Mouse (Mus musculus) adrenal gland, postnatal 4 days (tissue): ENCODE data around the gene Tmem184b. TPM values are rescaled to one million over a fixed set of nuclear protein-coding genes. Genes with fewer than 3 reads are reported as not detected.

Experiments used
- DNase-seq, 2 experiments: peaks; one replicate each; pipeline ENCODE4 v3.0.0; 2021 to 2022; ENCODE audit warnings: low spot score in 2 of 2, mixed read lengths in 2 of 2
- total RNA-seq, 2 experiments: library from RNA; stranded (reverse); gene quantifications; 2 replicates each; pipeline ENCODE4 v1.2.3; 2021

Tmem184b gene
- total RNA-seq, 2 experiments from 2014 or later, result 45.7 to 47.4 TPM

DNA sequence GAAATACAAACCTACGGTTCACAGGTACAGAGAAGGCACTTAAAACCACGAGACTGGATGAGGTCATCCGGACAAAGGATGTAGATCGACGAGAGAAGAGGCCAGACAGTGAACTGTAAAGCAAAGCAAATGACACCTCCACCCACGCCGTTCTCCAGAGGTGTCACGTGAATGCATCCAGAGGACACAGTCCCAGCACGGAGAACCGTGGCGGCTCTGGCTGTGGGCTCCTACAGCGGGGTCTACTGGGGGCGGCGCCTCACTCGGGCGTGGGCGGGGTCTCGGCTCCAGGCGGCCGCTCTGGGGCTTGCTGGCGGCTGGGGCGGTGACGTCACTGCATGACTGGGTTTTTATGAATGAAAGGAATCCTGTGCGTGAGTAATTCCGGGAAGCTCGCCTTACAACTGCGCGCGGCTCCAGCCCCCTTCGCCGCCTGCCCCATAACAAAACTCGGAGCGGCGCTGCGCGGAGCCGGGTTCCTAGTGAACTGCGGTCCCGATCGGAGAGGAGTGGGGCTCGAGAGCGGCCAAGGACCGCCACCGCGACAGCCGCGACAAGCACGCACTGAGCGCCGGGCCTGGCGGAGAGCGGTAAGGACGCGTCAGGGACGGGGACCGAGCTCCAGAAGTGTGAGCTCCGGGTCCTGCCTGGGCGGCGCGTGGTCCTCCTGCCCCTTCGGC is 56.1 kb downstream of the Tmem184b start:
- peak; percentile 65 for DNase-seq

DNA sequence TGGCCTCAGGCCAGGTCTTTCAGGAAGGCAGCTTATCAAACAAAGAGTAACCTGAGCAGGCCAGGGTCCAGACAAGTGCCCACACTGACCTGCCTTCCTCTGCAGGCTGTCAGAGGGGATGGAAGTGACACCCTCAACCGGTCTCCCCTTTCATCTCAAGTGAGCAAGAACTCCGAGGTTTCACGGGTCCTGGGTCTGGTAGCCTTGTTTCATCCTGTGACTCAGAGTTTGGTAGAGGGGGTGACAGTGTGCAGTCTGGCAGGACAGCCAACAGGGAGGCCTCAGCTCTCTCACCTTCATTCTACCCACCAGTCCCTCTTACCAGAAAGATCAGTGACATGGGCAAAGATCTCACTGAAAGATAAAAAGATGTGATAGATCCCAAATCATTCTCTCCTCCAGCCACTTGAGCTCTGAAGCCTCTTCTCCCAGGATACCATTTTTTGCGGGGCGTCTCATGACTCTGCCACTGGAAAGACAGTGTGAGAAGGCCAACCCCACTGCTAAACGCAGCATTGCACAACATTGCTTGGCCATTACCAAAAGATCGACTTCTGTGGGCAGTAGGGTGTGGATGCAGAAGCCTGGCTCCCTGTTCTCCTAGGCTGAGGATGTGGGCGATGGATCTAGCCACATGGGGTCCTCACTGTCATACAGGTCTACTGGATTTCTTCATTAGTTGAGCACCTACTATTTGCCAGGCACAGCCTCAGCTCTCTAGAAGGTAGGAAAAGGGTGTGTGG is 57.1 kb downstream of the Tmem184b start, which contains the start of gene Maff:
Gene Maff, plus strand, starts transcription at position 571 of the 743 bp plus-strand sequence.
- no peak for DNase-seq

DNA sequence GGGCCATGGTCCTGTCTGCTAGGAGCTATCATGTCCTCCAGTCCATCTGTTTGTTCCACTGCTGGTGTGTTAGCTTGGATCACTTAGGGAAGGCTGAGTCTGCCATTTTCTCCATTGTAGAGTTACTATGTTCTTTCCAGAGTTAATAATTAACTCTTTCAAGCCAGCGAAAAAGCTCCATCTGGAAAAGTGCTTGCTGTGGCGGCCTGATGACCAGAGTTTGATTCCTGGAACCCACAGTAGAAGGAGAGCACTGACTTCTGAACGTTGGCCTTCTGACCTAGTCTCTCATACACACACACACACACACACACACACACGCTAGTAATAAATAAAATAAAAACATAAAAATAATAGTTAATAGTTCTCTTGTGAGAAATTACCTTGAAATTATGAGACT is 58.7 kb downstream of the Tmem184b start:
- no peak for DNase-seq

DNA sequence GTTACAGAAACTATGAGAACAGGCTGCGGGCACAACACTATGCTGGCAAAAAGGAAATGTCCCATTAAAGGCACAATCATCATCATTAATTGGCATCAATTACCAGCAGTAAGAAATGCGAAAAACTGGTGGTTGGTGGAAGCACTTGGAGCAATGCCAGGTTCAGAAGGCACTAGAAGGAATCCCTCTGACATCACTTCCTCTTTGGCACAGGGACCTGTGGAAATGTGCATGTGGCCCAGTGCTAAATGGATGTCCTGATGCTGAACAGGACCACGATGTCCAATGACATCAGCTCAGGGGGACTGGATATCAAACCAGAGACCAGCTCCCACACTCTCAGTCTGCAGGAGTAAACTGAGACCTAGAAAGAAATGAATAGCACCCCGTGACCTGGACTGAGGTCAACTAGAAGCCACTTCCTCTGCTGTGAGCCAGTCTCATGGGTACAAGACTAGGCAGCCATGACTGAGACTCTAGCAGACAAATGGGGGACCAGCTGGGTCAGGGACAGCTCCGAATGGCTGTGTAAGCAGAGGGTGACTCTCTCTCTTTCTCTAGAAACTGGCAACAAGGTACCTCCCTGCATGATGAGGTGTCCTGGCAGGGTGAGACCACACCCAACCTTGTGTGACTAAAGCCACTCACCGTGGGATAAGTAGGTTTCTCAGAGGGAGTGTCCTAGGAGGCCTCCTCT is 60.6 kb downstream of the Tmem184b start:
- no peak for DNase-seq

DNA sequence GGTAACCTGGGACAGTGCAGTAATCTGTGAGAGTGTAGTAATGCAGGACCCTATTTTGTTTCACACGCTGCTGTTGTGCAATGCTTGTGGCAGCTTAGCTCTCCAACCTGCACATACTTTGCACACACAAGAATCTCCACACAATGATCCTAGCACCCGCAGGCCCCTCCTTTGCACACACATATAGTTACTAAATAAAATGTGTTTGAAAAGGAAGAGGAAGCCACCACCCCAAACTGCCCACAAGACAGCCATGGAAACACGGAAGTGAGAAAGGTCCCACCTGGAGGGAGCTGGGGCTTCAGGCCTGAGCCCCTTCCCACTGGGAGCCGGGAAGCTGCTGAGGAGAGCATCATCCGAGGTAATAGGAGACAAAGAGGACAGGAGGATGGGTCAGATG is 64.4 kb downstream of the Tmem184b start:
- DNase-seq, result no peak

DNA sequence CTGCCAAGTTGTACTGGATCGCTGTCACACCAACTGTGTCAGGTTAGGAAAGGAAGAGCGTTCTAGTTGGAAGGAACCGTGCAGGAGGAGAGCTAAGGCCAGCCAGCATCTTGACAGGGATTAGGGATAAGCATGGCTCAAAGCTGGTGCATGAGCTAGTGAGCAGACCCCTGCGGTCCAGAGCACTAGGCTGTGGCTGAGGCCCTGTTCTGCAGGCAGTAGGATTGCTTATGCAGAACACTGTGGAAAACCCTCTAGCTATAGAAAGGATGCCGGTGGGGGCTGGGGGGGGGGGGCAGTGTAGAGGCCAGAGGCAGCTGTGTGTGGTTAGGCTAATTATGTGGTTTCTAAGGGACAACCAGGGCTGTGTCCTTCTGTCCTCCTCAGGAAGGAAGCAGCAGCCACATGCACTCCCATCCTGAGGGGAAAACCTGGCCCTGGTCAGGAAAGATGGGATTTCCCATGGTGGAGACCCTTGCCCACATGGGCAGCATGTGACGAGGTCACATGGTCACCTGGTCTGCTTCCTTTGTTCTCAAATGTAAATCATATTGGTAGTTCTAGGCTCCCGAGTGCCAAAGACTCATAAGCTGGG is 68.2 kb downstream of the Tmem184b start:
- no peak for DNase-seq

DNA sequence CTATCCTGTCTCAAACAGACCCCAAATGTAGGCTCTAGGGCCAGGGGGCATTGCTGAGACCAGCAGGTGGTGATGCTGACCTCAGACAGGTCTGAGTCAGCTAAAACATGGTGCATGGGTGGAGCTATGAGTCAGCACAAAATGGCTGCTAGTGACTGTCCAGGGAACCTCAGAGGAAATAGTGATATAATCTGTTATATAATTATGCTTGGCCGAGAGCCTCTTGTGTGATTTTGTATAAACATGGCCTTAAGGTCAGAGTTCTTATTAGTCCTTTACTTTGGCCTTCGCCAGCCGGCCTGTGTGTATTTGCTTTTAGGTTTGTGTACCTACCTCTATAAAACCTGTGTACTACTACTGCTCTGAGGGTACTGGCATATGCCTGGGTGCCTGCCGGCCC is 70.0 kb downstream of the Tmem184b start:
- no peak for DNase-seq

DNA sequence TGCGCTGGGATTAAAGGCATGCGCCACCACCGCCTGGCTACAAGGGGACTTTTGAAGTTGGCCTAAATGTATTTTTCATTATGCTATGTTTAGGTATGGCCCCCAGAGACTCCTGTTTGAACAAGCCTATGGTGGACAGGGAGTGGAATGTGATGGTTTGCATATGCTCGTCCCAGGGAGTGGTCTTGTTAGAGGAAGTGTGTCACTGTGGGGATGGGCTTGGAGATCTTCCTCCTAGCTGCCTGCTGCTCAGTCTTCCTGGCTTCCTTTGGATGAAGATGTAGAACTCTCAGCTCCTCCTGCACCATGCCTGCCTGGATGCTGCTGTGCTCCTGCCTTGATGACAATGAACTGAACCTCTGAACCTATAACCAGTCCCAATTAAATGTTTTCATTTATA is 72.8 kb downstream of the Tmem184b start:
- DNase-seq, result no peak

DNA sequence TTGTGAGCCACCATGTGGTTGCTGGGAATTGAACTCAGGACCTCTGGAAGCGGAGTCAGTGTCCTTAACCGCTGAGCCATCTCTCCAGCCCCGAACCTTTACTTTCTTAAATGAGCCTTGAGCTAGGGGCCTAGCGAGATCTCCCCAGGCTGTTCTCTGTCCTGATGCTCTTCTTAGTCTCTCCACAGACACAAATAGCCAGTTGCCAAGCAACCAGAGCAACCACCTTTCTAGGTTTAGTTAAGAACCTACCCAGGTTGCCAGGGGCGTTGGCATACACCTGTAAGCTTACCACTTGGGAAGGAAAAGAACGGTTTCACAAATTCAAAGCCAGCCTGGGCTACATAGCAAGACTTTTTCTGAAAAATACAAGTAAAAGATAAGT is 73.4 kb downstream of the Tmem184b start:
- DNase-seq, result no peak

DNA sequence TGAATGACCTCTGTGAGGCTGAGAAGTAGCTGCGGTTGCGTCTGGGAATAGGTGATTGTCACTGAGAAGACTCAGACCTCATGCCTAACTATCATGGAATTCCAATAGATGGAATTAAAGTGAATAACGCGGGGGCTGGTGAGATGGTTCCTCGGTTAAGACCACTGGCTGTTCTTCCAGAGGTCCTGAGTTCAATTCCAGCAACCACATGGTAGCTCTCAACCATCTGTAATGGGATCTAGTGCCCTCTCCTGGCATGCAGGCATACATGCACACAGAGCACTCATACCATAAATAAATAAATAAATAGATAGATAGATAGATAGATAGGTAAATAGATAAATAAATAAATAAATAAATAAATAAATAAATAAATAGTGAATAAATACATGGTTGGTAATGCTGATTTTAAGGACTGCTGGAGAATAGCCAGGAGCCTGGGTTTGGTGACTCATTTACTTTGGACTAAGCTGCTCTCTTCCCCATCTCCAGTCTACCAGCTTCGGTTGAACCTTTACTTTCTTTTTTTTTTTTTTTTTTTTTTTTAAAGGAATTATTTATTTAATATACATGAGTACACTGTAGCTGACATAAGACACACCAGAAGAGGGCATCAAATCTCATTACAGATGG is 73.9 kb downstream of the Tmem184b start:
- no peak for DNase-seq

DNA sequence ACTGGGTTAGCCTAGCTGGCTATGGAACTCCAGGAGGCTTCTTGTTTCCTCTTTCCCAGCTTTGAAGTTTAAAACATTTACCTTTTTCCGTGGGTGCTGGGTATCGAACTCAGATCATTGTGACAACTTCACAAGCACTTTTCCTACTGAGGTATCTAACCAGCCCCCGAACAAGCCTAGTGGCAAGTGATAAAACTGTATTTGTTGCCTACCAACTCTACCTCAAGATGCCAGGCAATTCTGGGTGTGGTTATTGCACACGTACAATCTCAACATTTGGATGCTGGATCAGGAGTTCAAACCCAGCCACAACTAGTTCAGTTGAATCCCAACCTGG is 74.5 kb downstream of the Tmem184b start:
- DNase-seq, result no peak

DNA sequence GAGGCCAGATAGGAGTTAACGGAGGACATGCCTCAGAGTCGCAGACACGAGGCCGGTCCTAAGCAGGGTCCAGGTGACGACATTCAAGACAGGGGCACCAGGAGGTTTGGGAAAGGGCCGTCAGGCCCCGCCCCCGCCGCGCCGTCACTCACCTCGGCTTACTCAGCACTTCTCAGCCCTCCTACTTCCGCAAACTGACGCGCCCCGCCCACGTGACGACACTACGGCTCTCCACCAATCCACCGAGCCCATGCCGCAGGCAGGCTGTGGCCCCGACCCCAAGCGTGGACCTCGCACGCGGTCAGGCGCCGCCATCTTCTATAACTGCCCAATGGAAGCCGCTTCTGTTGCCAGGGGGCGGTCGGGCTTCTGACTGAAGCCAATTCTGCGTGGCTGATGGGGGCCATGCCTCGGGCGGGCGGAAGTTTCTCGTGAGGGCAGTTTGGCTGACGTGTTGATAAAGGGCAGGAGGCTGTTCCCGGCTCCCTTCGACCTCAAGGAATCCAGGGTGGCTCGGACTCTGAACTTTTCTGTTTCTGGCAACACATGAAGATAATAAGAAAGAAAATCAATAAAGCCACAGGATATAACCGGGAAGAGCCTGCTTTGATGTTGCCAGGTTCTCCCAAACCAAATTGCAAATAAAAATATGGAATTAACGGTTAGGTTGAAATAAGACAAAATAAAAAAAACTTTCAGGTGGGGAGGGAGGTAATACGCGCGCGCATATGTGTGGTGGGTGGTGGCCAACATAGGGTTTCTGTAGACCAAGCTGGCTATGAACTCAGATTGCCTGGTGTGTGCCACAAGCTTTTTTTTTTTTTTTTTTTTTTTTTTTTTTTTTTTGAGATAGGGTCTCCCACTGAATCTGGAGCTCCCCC is 75.1 kb downstream of the Tmem184b start, which contains the start of gene Pla2g6:
Gene Pla2g6, minus strand, starts transcription at position 333 of the 881 bp plus-strand sequence.
- peak; percentile 97 to 98 for DNase-seq

DNA sequence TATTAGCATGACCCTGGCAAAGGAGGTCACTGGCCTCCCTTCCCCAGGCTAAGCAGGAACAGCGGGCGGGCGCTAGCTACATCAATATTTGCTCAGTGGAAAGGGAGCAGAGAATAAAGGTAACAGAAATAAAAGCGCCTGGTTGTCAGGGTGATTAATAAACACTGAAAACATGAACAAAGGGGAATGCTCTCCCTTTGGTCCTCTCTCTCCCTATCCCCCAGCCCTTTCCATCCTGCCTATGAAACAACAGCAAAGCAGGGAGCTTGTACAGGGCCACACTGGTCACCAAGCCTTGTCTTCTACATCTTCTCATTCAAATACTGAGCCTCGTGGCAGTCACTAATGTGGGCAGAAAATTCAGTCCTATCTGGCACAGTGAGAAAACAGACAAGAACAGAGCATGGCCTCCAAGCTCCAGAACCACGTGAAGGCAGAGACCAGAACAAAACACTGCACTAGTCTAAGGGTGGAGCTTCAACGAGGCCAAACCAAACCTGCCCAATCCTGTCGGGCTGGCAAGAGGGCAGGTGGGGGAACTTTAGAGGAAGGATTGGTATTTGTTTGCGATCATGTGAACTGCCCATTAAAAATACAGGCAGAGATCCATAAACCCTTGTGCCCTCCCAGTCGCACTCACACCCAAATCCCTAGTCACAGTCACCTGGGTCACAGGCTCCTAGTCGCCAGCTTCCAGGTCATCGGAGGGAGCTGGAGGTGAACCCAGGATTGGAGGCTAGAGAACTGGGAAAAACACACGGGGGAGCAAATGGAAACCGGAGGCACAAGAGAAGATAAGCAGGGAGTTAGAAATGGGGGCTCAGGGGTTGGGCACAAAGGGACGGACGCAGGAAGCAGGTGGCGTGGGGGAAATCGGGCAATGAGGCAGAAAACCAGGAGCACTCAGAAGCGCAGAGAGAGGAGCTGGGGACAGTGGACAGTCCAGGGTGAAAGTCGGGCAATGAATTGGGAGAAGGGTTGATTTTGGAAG is 76.1 kb downstream of the Tmem184b start:
- DNase-seq, result no peak

DNA sequence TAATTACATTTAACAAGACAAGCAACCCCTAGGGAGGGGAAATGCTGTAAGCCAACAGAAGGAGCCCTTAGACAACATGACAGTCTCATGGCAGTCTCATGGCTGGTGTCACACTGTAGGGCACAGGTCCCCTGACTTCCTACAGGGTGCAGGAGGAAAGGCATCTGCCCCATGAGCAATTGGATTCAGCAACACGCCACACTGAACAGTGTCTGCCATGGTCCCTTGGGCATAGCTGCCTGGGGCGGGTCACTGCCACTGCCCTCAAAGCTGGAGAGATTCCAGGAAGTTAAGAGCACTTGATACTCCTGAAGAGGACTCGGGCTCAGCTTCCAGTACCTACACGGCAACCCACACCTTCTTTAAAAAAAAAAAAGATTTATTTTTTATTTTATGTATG is 77.1 kb downstream of the Tmem184b start:
- DNase-seq, result no peak

DNA sequence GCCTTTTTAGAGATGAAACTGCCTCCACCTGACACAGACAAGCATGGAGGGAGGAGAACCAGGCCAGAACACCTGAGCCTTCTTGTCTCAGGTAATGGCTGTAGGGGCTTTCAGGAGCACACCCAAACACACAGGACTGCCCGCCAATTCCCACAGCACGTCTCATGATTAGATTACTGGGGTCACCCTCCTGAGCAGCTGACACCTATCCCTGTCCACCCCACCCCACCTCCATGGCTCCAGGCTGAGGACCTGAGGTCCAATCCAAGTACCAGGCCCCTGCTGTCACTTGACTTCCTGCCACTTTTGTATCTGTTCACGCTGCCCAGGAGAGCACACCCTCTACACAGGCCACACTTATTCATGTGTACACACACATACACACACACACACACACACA is 77.6 kb downstream of the Tmem184b start:
- DNase-seq, result no peak

DNA sequence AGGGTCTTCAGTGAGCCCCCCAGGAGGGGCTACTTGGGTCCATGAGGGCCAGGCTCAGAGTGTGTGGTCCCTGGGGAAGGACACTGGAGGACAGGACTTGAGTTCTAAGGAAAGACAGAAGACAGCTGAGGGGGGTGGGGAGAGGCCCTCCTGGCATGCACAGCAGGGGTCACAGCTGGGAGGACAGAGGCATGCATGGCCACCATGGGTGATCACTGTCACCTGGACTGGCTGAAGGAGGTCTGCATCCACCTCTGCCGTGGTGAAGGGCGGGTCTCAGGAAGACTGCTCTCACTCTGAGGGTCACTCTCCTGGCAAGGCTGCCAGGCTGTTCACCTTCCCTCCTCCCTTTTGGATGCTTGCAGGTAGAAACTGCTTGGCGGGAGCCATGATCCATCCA is 79.0 kb downstream of the Tmem184b start:
- DNase-seq, result no peak

DNA sequence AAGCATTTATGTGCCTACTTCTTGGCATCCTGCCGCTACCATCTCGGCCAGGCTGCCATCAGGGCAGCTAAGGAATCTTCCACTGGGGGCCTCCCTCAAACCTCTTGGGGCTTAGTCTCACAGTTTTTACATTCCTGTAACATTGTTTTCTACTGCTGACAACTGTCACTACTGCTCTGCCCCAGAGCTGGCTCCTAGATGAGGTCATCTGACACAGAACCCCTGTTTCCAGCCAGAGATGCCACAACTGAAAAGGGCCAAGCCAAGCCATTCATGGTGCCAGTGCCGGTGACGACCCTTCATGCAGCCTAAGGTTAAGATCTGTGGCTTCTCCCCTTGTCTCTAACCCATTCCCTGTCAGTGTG is 79.6 kb downstream of the Tmem184b start:
- DNase-seq, result no peak

DNA sequence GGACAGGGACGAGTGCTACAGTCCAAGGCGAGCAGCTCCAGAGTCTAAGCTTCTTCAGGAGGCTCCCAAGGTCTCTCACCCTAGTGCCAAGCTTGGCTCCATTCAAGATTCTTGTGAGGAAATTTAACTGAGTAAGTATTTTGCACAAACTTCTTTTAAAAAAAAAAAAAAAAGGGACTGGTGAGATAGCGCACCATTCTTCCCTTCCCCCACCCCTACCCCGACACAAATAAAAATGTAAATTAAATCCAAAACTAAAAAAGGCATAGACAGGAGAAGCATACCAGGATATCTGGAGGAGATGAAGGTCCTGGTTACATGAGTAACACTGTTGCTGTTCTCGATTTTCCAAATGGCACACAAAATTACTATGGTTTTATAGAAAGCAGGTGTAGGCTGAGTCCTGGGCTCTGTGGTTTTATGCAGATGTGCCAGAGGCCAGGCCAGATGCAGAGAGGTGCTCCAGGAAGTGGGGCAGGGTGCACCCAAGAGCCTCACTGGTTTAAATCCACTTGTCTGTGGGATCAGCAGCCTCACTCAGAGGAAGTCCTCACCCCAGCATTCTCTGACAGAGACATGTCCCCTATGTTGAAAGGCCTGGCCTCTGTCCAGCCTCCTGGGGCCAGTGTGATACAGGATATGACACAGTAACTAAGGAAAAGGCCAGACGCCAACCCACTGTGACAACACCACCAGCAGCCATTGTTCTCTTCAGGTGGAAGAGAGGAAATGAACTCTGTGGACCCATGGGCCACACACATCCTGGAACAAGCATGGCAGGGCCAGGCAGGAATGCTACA is 80.2 kb downstream of the Tmem184b start:
- DNase-seq, result peak in 1 of 2 experiments; percentile 49
